8 mouse cellular contexts compared by ENCODE assay signal in the genomic region with DNA sequence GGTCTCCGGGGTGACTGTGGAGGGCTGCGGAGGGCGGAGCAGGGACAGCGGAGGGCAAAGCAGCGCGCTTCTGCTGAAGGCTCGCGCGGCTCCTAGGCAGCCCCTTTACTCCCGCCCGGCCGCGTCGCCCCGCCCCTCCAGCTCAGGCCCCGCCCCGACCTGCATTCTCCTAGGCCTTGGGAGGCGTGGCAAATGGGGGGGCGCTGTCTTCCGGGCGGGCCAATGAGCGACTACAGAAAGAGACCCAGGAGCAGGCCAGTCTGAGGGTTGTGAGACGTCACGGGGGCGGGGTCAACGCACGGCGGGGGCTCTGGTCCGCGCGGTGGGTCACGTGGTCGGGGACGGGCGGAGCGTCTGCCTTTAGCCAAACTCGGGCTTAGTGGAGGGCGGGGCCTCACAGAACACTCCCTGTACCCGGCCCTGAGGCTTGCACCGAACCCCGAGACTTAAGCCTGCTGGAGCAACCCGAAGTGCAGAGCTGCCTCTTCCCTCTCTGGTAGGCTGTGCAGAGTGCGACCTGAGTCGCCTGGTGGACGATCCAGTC. TPM values are rescaled to one million over a fixed set of nuclear protein-coding genes. Genes with fewer than 3 reads are reported as not detected.
DNase-seq lines count a peak whose midpoint lies in the region; ATAC-seq lines count a peak whose summit lies in the region.

TSS of gene Gk (minus strand) at position 276 of the 544 bp plus-strand sequence.

- DNase-seq in WW6 (ENCODE audit: low read depth, low spot score), result peak; percentile 76
- peak; percentile 91 to 95 for DNase-seq in cerebellum, postnatal 4 days (ENCODE audit: low spot score in 2 of 2)
- DNase-seq in gastrocnemius, adult 18-20 months (ENCODE audit: low spot score), result peak; percentile 96
- peak; percentile 94 to 96 for DNase-seq in left cerebral cortex, adult 18-20 months (ENCODE audit: low spot score in 2 of 2)
- DNase-seq in right cerebral cortex, adult 18-20 months, result peak; percentile 96
- peak; percentile 87 for DNase-seq in urinary bladder, postnatal 10 days (ENCODE audit: low spot score)

- H3K36me3 ChIP-seq in hindbrain, embryonic 16.5 days (ENCODE audit: control insufficient read depth, insufficient read depth, low read length), result no peaks in the 10 kb centered on the region
- H3K36me3 ChIP-seq in macrophage (ENCODE audit: inconsistent target), result no peaks in the 10 kb centered on the region

- peak within 1 kb of the TSS; percentile 71 for H3K9ac ChIP-seq in hindbrain, embryonic 16.5 days (ENCODE audit: low read depth, low read length)

- peak; percentile 99 for ATAC-seq in hindbrain, embryonic 16.5 days

- H3K27me3 ChIP-seq in hindbrain, embryonic 16.5 days (replicated peaks; ENCODE audit: control insufficient read depth, insufficient read depth, low read length), result no peaks in the 10 kb centered on the region

- peak within 1 kb of the TSS; percentile 55 for H3K4me3 ChIP-seq in hindbrain, embryonic 16.5 days (ENCODE audit: low read length)
- peak within 1 kb of the TSS; percentile 59 for H3K4me3 ChIP-seq in macrophage (ENCODE audit: inconsistent target)

- peak within 1 kb of the TSS; percentile 91 for H3K27ac ChIP-seq in hindbrain, embryonic 16.5 days (ENCODE audit: low read depth, low read length)
- peak within 1 kb of the TSS; percentile 81 for H3K27ac ChIP-seq in macrophage

- no peaks in the 10 kb centered on the region for H3K4me1 ChIP-seq in hindbrain, embryonic 16.5 days (ENCODE audit: control insufficient read depth, insufficient read depth, low read depth, low read length)

- 18% methylated on average over 24 of the region's 45 CpGs for WGBS in hindbrain, embryonic 16.5 days
- WGBS in macrophage (ENCODE audit: missing documents), result 24% methylated on average over 35 of the region's 45 CpGs

- H3K79me2 ChIP-seq in macrophage (ENCODE audit: inconsistent target), result peaks cover 44% of the 10 kb centered on the region

- H3K4me2 ChIP-seq in hindbrain, embryonic 16.5 days (ENCODE audit: low read length), result peak within 1 kb of the TSS; percentile 64

- H3K9me3 ChIP-seq in hindbrain, embryonic 16.5 days (ENCODE audit: control insufficient read depth, low read length), result no peaks in the 10 kb centered on the region

RNA-seq across cellular contexts. Expression of gene Gk, which starts in this region (rescaled TPM):
- total RNA-seq in gastrocnemius, adult 18-20 months (2021), result 1 to 10 TPM; 1.0 to 1.5 TPM
- polyA plus RNA-seq in hindbrain, embryonic 16.5 days (2015; fragmentation: Nextera tagmentation; extraction: Ambion mirVana), result 11.7 and 12.7 TPM in 2 replicates
- total RNA-seq in left cerebral cortex, adult 18-20 months (2021), result 10 to 100 TPM; 22.0 to 25.4 TPM
- 100 to 1,000 TPM in 9 of 26 experiments, 10 to 100 TPM in 17; 22.8 to 363 (median 62.7) TPM for total RNA-seq in macrophage (2018; cell fraction: chromatin; rRNA removed)
- 10 to 100 TPM in 16 of 26 experiments, 1 to 10 TPM in 10; 6.9 to 31.1 (median 11.0) TPM for total RNA-seq in macrophage (2018; cell fraction: cytosol; rRNA removed)
- total RNA-seq in macrophage (2018; cell fraction: nucleus; rRNA removed), result 100 to 1,000 TPM in 4 of 26 experiments, 10 to 100 TPM in 22; 21.2 to 169 (median 46.1) TPM
- polyA plus RNA-seq in macrophage (2018), result 9.0 to 15.4 TPM (median 10.1 TPM) in 3 replicates

Comparison
In these comparisons a context has a peak if more than half of its experiments do, and no peak if none do; other contexts are left out.
1. Peak in every context shown above with its lines: DNase-seq, ATAC-seq, H3K4me3 ChIP-seq and H3K27ac ChIP-seq.
2. RNA of gene Gk (total RNA-seq): 22.0 to 25.4 TPM in left cerebral cortex, adult 18-20 months; 1.0 to 1.5 TPM in gastrocnemius, adult 18-20 months; every median in the first group is over 4 times any median in the second.